Mouse (Mus musculus): ENCODE measurements around the gene Spdya. TPM values are rescaled to one million over a fixed set of nuclear protein-coding genes. Genes with fewer than 3 reads are reported as not detected.
A peak's percentile ranks its signal among the peaks of the same experiment; 100 is the strongest.

Spdya gene
- polyA plus RNA-seq, 1 experiment from 2014 or later, result 1.3 TPM

GRCm38 (mm10) chr17:71615638-71616318, 63.9 kb downstream of the Spdya start, which contains the start of gene Wdr43:
TSS of gene Wdr43 (plus strand) at chr17:71615895.
- H3K4me3 ChIP-seq (ENCODE audit: low read depth, low read length), result peak within 1 kb of the TSS; percentile 90
- peaks cover 9% of the 10 kb centered on the region; the same call in 1 of the 2 replicates for H3K4me1 ChIP-seq (ENCODE audit: control insufficient read depth, insufficient read depth, low read length)
- H3K27me3 ChIP-seq (ENCODE audit: control insufficient read depth, insufficient read depth, low read length), result no peaks in the 10 kb centered on the region
- peak within 1 kb of the TSS; percentile 94 for H3K9ac ChIP-seq (replicated peaks; ENCODE audit: low read depth, low read length)
- ATAC-seq (ENCODE audit: insufficient number of reproducible peaks, insufficient read depth, low FRiP score, low read depth), result peak; percentile 100
- H3K27ac ChIP-seq (ENCODE audit: low read length), result peak within 1 kb of the TSS; percentile 70; the same call in 1 of the 2 replicates
- peak within 1 kb of the TSS; percentile 78 for H3K4me2 ChIP-seq (replicated peaks; ENCODE audit: low read depth, low read length)
- peaks cover 5% of the 10 kb centered on the region; the same call in 1 of the 2 replicates for H3K36me3 ChIP-seq (ENCODE audit: control insufficient read depth, insufficient read depth, low read length)
- WGBS, result 4% methylated on average over 40 of the region's 40 CpGs
- no peaks in the 10 kb centered on the region for H3K9me3 ChIP-seq (ENCODE audit: control insufficient read depth, low read depth, low read length)

DNA sequence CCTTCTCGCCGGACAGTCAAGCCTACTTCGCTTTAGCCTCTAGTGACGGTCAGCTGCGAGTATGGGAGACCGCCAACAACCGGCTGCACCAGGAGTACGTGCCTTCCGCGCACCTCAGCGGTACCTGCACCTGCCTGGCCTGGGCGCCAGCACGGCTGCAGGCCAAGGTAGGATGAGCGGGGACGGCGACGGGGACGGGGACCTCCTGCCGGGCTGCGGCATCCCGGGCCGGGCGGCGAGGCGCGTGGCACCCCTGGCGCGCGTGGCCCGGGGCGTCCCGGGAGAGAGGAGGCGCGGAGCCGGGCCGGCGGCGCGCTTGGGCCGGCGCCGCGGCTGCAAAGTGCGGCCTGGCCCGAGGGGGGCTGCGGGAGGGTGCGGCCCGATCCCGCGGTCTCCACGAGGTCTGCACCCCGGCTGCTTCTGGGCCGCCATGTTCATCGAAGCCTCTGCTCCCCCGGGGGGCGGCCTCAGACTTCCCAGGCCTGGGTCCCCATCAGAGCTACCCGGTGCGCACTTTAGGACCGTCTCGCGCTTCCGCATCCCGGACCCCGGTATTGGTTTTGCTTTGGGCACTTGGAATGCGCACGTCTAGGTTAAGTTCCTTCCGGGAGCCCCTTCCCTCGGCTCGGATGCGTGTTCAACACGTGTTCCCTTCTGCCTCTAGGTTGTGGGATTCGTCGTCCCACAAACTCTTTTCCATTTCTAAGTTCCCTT, 64.6 kb downstream of the Spdya start:
- no peaks in the 10 kb centered on the region for H3K27me3 ChIP-seq (ENCODE audit: control insufficient read depth, insufficient read depth, low read length)
- H3K4me2 ChIP-seq (replicated peaks; ENCODE audit: low read depth, low read length), result peak overlapping the region; percentile 78
- peak overlapping the region; percentile 94 for H3K9ac ChIP-seq (replicated peaks; ENCODE audit: low read depth, low read length)
- no peaks in the 10 kb centered on the region for H3K9me3 ChIP-seq (ENCODE audit: control insufficient read depth, low read depth, low read length)
- peak; percentile 69 for ATAC-seq (ENCODE audit: insufficient number of reproducible peaks, insufficient read depth, low FRiP score, low read depth)
- H3K4me3 ChIP-seq (ENCODE audit: low read depth, low read length), result peak overlapping the region; percentile 90
- H3K27ac ChIP-seq (ENCODE audit: low read length), result peak overlapping the region; percentile 70; the same call in 1 of the 2 replicates
- H3K4me1 ChIP-seq (ENCODE audit: control insufficient read depth, insufficient read depth, low read length), result peaks cover 9% of the 10 kb centered on the region; the same call in 1 of the 2 replicates
- H3K36me3 ChIP-seq (ENCODE audit: control insufficient read depth, insufficient read depth, low read length), result peaks cover 5% of the 10 kb centered on the region; the same call in 1 of the 2 replicates
- WGBS, result under 1% methylated on average over 62 of the region's 73 CpGs

DNA sequence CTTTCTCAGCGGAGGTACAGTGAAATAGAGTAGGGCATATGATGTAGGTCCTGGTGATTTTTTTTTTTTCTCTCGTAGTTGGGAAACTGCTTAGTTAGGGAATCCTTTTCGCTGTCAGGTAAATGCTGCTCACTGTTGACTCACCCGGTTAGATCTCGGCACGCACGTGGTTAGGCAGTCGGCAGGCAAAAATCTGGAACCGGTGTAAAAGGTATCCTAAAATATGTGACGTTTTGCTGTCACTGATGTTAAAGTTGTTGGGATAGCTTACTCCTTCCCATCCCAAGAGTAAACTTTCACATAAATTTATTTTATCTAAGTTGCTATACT, 65.1 kb downstream of the Spdya start:
- WGBS, result 1% methylated on average over 10 of the region's 10 CpGs
- Histone ChIP-seq H3K36me3 (ENCODE audit: control insufficient read depth, insufficient read depth, low read length) (peaks cover 5% of the 10 kb centered on the region; the same call in 1 of the 2 replicates), H3K27ac (ENCODE audit: low read length) (peak overlapping the region; percentile 70; the same call in 1 of the 2 replicates), H3K4me2 (replicated peaks; ENCODE audit: low read depth, low read length) (peak overlapping the region; percentile 78), H3K9me3 (ENCODE audit: control insufficient read depth, low read depth, low read length) (no peaks in the 10 kb centered on the region), H3K27me3 (ENCODE audit: control insufficient read depth, insufficient read depth, low read length) (no peaks in the 10 kb centered on the region), H3K9ac (replicated peaks; ENCODE audit: low read depth, low read length) (peak overlapping the region; percentile 94), H3K4me1 (ENCODE audit: control insufficient read depth, insufficient read depth, low read length) (peaks cover 9% of the 10 kb centered on the region; the same call in 1 of the 2 replicates), H3K4me3 (ENCODE audit: low read depth, low read length) (peak overlapping the region; percentile 90)
- ATAC-seq (ENCODE audit: insufficient number of reproducible peaks, insufficient read depth, low FRiP score, low read depth), result no peak

GRCm38 (mm10) chr17:71617974-71618373, 66.1 kb downstream of the Spdya start:
- H3K27me3 ChIP-seq (ENCODE audit: control insufficient read depth, insufficient read depth, low read length), result no peaks in the 10 kb centered on the region
- peaks cover 5% of the 10 kb centered on the region; the same call in 1 of the 2 replicates for H3K36me3 ChIP-seq (ENCODE audit: control insufficient read depth, insufficient read depth, low read length)
- H3K9me3 ChIP-seq (ENCODE audit: control insufficient read depth, low read depth, low read length), result no peaks in the 10 kb centered on the region
- peak overlapping the region; percentile 90; the same call in 1 of the 2 replicates for H3K4me3 ChIP-seq (ENCODE audit: low read depth, low read length)
- no peak for ATAC-seq (ENCODE audit: insufficient number of reproducible peaks, insufficient read depth, low FRiP score, low read depth)
- peaks cover 9% of the 10 kb centered on the region; the same call in 1 of the 2 replicates for H3K4me1 ChIP-seq (ENCODE audit: control insufficient read depth, insufficient read depth, low read length)
- H3K9ac ChIP-seq (replicated peaks; ENCODE audit: low read depth, low read length), result no peak overlapping the region
- H3K4me2 ChIP-seq (replicated peaks; ENCODE audit: low read depth, low read length), result peak overlapping the region; percentile 78
- 68% methylated on average over 4 of the region's 4 CpGs for WGBS
- H3K27ac ChIP-seq (ENCODE audit: low read length), result no peak overlapping the region

- Histone ChIP-seq H3K4me2 (replicated peaks; ENCODE audit: low read depth, low read length) (no peak overlapping the region), H3K36me3 (ENCODE audit: control insufficient read depth, insufficient read depth, low read length) (peaks cover 62% of the 10 kb centered on the region), H3K4me3 (ENCODE audit: low read depth, low read length) (no peak overlapping the region), H3K27ac (ENCODE audit: low read length) (no peak overlapping the region), H3K27me3 (ENCODE audit: control insufficient read depth, insufficient read depth, low read length) (no peaks in the 10 kb centered on the region), H3K9me3 (ENCODE audit: control insufficient read depth, low read depth, low read length) (no peaks in the 10 kb centered on the region), H3K9ac (replicated peaks; ENCODE audit: low read depth, low read length) (no peak overlapping the region), H3K4me1 (ENCODE audit: control insufficient read depth, insufficient read depth, low read length) (no peaks in the 10 kb centered on the region)
- no peak for ATAC-seq (ENCODE audit: insufficient number of reproducible peaks, insufficient read depth, low FRiP score, low read depth)
- WGBS, result 76% methylated on average over 10 of the region's 10 CpGs
These were observed 79.9 kb downstream of the Spdya start for GRCm38 (mm10) chr17:71631806-71632205.

DNA sequence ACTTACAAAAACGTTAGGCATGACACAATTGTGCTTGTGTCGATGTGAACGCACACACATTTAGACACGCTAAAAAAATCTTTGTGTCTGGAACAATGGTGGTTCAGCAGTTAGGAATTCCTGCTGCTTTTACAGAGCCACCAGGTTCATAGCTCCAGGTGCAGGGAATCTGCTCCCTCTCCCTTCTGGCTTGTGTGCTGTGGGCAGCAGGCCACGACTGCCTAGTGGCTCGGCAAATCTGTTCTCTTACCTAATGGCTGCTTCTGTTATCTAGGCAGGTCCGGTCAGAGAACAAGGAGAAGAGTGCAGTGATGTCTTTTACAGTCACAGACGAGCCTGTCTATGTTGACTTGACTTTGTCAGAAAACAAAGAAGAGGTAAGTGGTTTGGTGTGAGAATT, 81.5 kb downstream of the Spdya start:
- WGBS, result 85% methylated on average over 8 of the region's 8 CpGs
- no peak overlapping the region for H3K27ac ChIP-seq (ENCODE audit: low read length)
- H3K27me3 ChIP-seq (ENCODE audit: control insufficient read depth, insufficient read depth, low read length), result no peaks in the 10 kb centered on the region
- H3K9me3 ChIP-seq (ENCODE audit: control insufficient read depth, low read depth, low read length), result no peaks in the 10 kb centered on the region
- H3K4me3 ChIP-seq (ENCODE audit: low read depth, low read length), result no peak overlapping the region
- no peak overlapping the region for H3K4me2 ChIP-seq (replicated peaks; ENCODE audit: low read depth, low read length)
- no peak for ATAC-seq (ENCODE audit: insufficient number of reproducible peaks, insufficient read depth, low FRiP score, low read depth)
- peaks cover 66% of the 10 kb centered on the region for H3K36me3 ChIP-seq (ENCODE audit: control insufficient read depth, insufficient read depth, low read length)
- H3K4me1 ChIP-seq (ENCODE audit: control insufficient read depth, insufficient read depth, low read length), result no peaks in the 10 kb centered on the region
- no peak overlapping the region for H3K9ac ChIP-seq (replicated peaks; ENCODE audit: low read depth, low read length)

- H3K36me3 ChIP-seq (ENCODE audit: control insufficient read depth, insufficient read depth, low read length), result peaks cover 76% of the 10 kb centered on the region
- H3K4me1 ChIP-seq (ENCODE audit: control insufficient read depth, insufficient read depth, low read length), result no peaks in the 10 kb centered on the region
- H3K27ac ChIP-seq (ENCODE audit: low read length), result no peak overlapping the region
- no peaks in the 10 kb centered on the region for H3K27me3 ChIP-seq (ENCODE audit: control insufficient read depth, insufficient read depth, low read length)
- 91% methylated on average over 8 of the region's 8 CpGs for WGBS
- H3K9me3 ChIP-seq (ENCODE audit: control insufficient read depth, low read depth, low read length), result no peaks in the 10 kb centered on the region
- H3K4me3 ChIP-seq (ENCODE audit: low read depth, low read length), result no peak overlapping the region
- H3K9ac ChIP-seq (replicated peaks; ENCODE audit: low read depth, low read length), result no peak overlapping the region
- H3K4me2 ChIP-seq (replicated peaks; ENCODE audit: low read depth, low read length), result no peak overlapping the region
- ATAC-seq (ENCODE audit: insufficient number of reproducible peaks, insufficient read depth, low FRiP score, low read depth), result no peak
These were observed 84.9 kb downstream of the Spdya start for GRCm38 (mm10) chr17:71636786-71637185.

DNA sequence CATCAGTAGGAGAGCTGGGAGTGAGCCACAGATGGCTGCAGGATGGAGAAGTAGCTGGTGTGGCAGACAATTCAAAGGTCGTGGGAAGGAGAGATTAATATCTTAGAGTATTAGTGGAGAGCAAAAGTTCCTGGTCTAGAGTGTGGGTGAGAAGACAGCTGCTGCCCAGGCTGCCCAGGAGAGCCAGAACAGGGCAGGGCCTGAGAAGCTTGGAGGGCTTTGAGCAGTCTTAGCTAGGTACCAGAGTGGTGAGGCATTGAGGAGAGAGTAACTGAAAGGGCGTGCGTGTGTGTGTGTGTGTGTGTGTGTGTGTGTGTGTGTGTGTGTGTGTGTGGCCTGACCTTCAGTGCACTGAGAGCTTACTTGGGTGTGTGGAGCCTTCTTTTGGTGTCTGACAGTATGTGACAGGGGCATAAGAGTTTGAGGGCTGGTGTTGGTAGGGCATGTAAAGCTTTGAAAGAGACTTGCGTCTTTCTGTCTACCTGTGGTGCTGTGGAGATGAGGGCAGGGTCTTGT, 85.9 kb downstream of the Spdya start:
- Histone ChIP-seq H3K4me2 (replicated peaks; ENCODE audit: low read depth, low read length) (no peak overlapping the region), H3K4me3 (ENCODE audit: low read depth, low read length) (no peak overlapping the region), H3K27me3 (ENCODE audit: control insufficient read depth, insufficient read depth, low read length) (no peaks in the 10 kb centered on the region), H3K36me3 (ENCODE audit: control insufficient read depth, insufficient read depth, low read length) (peaks cover 83% of the 10 kb centered on the region), H3K27ac (ENCODE audit: low read length) (no peak overlapping the region), H3K4me1 (ENCODE audit: control insufficient read depth, insufficient read depth, low read length) (no peaks in the 10 kb centered on the region), H3K9me3 (ENCODE audit: control insufficient read depth, low read depth, low read length) (no peaks in the 10 kb centered on the region), H3K9ac (replicated peaks; ENCODE audit: low read depth, low read length) (no peak overlapping the region)
- no peak for ATAC-seq (ENCODE audit: insufficient number of reproducible peaks, insufficient read depth, low FRiP score, low read depth)
- 91% methylated on average over 4 of the region's 4 CpGs for WGBS
